Mouse (Mus musculus) CH12.LX (cell line): ENCODE measurements at regions not wholly inside any gene's neighbourhood (a gene's known extent, or its start where the extent isn't known, plus 50 kb on each side); places are given as distances from the start of the nearest gene placed in this dataset.

Experiments used
- DNase-seq: peaks from one replicate; pipeline ENCODE4 v3.0.0-alpha.2; 2013; ENCODE audit errors: extremely low read depth
- H3K27ac ChIP-seq: 2 replicates; pipeline ENCODE4 v1.5.1; 2012; ENCODE audit warnings: low read depth, mild to moderate bottlenecking, control low read depth, moderate library complexity; ENCODE audit not compliant: insufficient read depth
- H3K27me3 ChIP-seq: replicated peaks from 2 replicates; pipeline ENCODE3; 2012; ENCODE audit warnings: inconsistent platforms
- H3K36me3 ChIP-seq, 2 experiments: replicated peaks in 1 of 2; 2 replicates each; pipeline versions ENCODE3 to v1.6.1; 2012; ENCODE audit warnings: inconsistent platforms in 1 of 2, low read length in 1 of 2, mild to moderate bottlenecking in 1 of 2, mixed read lengths in 1 of 2, moderate library complexity in 1 of 2; ENCODE audit not compliant: control insufficient read depth in 1 of 2, insufficient read depth in 1 of 2
- H3K4me1 ChIP-seq, 2 experiments: 2 replicates each; pipeline ENCODE4 v1.6.1; 2012; ENCODE audit warnings: inconsistent platforms in 1 of 2, moderate library complexity in 1 of 2; ENCODE audit not compliant: insufficient read depth in 2 of 2, control insufficient read depth in 1 of 2
- H3K4me2 ChIP-seq: 2 replicates; pipeline ENCODE4 v1.6.1; 2012; ENCODE audit warnings: low read depth, mild to moderate bottlenecking, control low read depth; ENCODE audit not compliant: poor library complexity, insufficient read depth, severe bottlenecking
- H3K4me3 ChIP-seq, 3 experiments: fragments of 150-350 bp in 1 of 3; sonication (generic) in 1 of 3; replicated peaks in 1 of 3; 2 replicates each; pipeline versions ENCODE3 to v1.5.1; 2011 to 2012; ENCODE audit warnings: low read depth in 2 of 3, low read length in 2 of 3, mild to moderate bottlenecking in 2 of 3, moderate library complexity in 2 of 3, control low read depth in 1 of 3, improper control_type of control experiment in 1 of 3, inconsistent platforms in 1 of 3, mixed read lengths in 1 of 3; ENCODE audit not compliant: poor library complexity in 1 of 3
- H3K79me2 ChIP-seq: replicated peaks from 2 replicates; pipeline ENCODE4 v1.6.1; 2012; ENCODE audit warnings: mild to moderate bottlenecking, moderate library complexity; ENCODE audit not compliant: control insufficient read depth, poor library complexity, insufficient read depth, severe bottlenecking; ENCODE audit errors: extremely low read depth
- H3K9ac ChIP-seq: 2 replicates; pipeline ENCODE4 v1.6.1; 2012; ENCODE audit warnings: low read depth, mild to moderate bottlenecking, control low read depth, moderate library complexity; ENCODE audit not compliant: insufficient read depth
- H3K9me3 ChIP-seq: replicated peaks from 2 replicates; pipeline ENCODE3; 2012; ENCODE audit warnings: low read length, inconsistent platforms, mixed read lengths
- BHLHE40 ChIP-seq: IDR thresholded peaks from 2 replicates; pipeline ENCODE4 v1.6.1; 2011; ENCODE audit warnings: mild to moderate bottlenecking, low read depth, low read length, improper control_type of control experiment
- E2F4 ChIP-seq: IDR thresholded peaks from 2 replicates; pipeline ENCODE4 v1.6.1; 2011; ENCODE audit warnings: low read depth, low read length, improper control_type of control experiment; ENCODE audit not compliant: insufficient replicate concordance
- ELF1 ChIP-seq: IDR thresholded peaks from 2 replicates; pipeline ENCODE4 v1.6.1; 2014; ENCODE audit warnings: low read depth, mild to moderate bottlenecking, inconsistent platforms, low read length, improper control_type of control experiment
- EP300 ChIP-seq: IDR thresholded peaks from 2 replicates; pipeline ENCODE4 v1.6.1; 2011; ENCODE audit warnings: low read length, improper control_type of control experiment
- ETS1 ChIP-seq: conservative IDR thresholded peaks from 2 replicates; pipeline ENCODE4 v1.6.1; 2012; ENCODE audit warnings: low read depth, mild to moderate bottlenecking, inconsistent platforms, low read length, improper control_type of control experiment, moderate library complexity
- GABPA ChIP-seq: IDR thresholded peaks from 2 replicates; pipeline ENCODE4 v1.6.1; 2012; ENCODE audit warnings: low read depth, low read length, improper control_type of control experiment, inconsistent platforms; ENCODE audit not compliant: insufficient replicate concordance
- HCFC1 ChIP-seq: IDR thresholded peaks from 2 replicates; pipeline ENCODE4 v1.6.1; 2012; ENCODE audit warnings: low read depth, mild to moderate bottlenecking, inconsistent platforms, low read length, improper control_type of control experiment
- IRF4 ChIP-seq: IDR thresholded peaks from 2 replicates; pipeline ENCODE4 v1.6.1; 2014; ENCODE audit warnings: low read depth, mild to moderate bottlenecking, inconsistent platforms, low read length, improper control_type of control experiment
- JUND ChIP-seq: conservative IDR thresholded peaks from 2 replicates; pipeline ENCODE4 v1.6.1; 2011; ENCODE audit warnings: low read depth, low read length, improper control_type of control experiment
- MAZ ChIP-seq: IDR thresholded peaks from 2 replicates; pipeline ENCODE4 v1.6.1; 2012; ENCODE audit warnings: low read depth, mild to moderate bottlenecking, inconsistent platforms, low read length, improper control_type of control experiment, moderate library complexity
- MXI1 ChIP-seq: IDR thresholded peaks from 2 replicates; pipeline ENCODE4 v1.6.1; 2011; ENCODE audit warnings: mild to moderate bottlenecking, low read depth, low read length, improper control_type of control experiment
- RCOR1 ChIP-seq: conservative IDR thresholded peaks from 2 replicates; pipeline ENCODE4 v1.6.1; 2012; ENCODE audit warnings: low read depth, mild to moderate bottlenecking, inconsistent platforms, low read length, improper control_type of control experiment
- SIN3A ChIP-seq: IDR thresholded peaks from 2 replicates; pipeline ENCODE4 v1.6.1; 2012; ENCODE audit warnings: low read length, improper control_type of control experiment, inconsistent platforms
- SMC3 ChIP-seq: IDR thresholded peaks from 2 replicates; pipeline ENCODE4 v1.6.1; 2011; ENCODE audit warnings: low read depth, low read length, improper control_type of control experiment
- USF1 ChIP-seq: IDR thresholded peaks from 2 replicates; pipeline ENCODE4 v1.6.1; 2014; ENCODE audit warnings: low read depth, mild to moderate bottlenecking, inconsistent platforms, low read length, improper control_type of control experiment
- ZC3H11A ChIP-seq: IDR thresholded peaks from 2 replicates; pipeline ENCODE4 v1.6.1; 2012; ENCODE audit warnings: low read depth, mild to moderate bottlenecking, inconsistent platforms, low read length, improper control_type of control experiment
- ZNF384 ChIP-seq: IDR thresholded peaks from 2 replicates; pipeline ENCODE4 v1.6.1; 2012; ENCODE audit warnings: low read depth, low read length, improper control_type of control experiment, inconsistent platforms
- dilution Hi-C: fragments of 300-500 bp; cut with MboI; formaldehyde crosslinking; loops from 2 replicates; pipeline ENCODE4 v1.14.3; 2020; ENCODE audit warnings: low sequenced_read_pairs; ENCODE audit not compliant: extremely low pct_unique_long_range_greater_than_20kb, extremely low pct_ligation_motif_present
- in situ Hi-C: fragments of 300-500 bp; cut with MboI; formaldehyde crosslinking; loops from 3 replicates; pipeline ENCODE4 v1.14.3; 2019; ENCODE audit warnings: low sequenced_read_pairs, low pct_ligation_motif_present, low pct_unique_long_range_greater_than_20kb, mixed read lengths

DNA sequence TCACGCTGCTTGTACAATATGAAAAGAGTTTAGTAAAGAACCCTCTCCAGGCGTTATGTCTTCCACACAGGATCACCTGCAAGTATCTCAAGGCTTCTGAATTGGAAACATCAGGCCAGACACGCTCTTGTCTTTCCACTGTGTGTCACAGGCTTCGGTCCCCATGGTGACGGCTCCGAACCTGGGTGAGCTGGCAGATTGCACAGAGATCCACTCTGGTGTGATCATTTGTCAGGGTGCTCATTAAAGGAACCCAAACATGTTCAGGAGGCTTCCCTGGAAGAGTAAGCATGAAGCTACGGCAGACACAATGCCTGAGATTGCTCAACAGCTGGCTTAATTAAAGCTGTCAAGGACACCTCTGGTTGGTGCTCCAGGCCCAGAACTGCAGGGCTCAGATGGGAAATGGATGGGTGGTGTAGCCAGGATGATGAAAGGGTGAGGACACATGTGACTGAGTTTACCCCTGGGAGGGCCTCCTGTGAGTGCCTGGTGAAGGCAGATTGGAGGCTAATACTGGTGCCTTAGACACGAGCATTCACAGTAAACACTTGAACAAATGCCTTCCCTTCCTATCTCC lies 63.3 kb upstream of the Map1b start:
- no peak for TF ChIP-seq MXI1
- no peak for TF ChIP-seq ELF1
- no peak for TF ChIP-seq IRF4
- TF ChIP-seq ETS1, result no peak
- no peak for TF ChIP-seq GABPA
- no peak for TF ChIP-seq BHLHE40
- no peak for TF ChIP-seq HCFC1
- no peak for TF ChIP-seq SIN3A
- no peak for TF ChIP-seq ZNF384
- TF ChIP-seq, all 38 proteins: peak for 0
- dilution Hi-C loops (no loop called here), in situ Hi-C loops (no loop called here)
- no peak overlapping the region for H3K9ac ChIP-seq
- no peak for DNase-seq
- peaks cover 13% of the 10 kb centered on the region for H3K9me3 ChIP-seq
- peaks cover 0 to 23% of the 10 kb centered on the region in 2 experiments; a peak in 2 of 4 replicates for H3K4me1 ChIP-seq
- H3K27me3 ChIP-seq, result no peaks in the 10 kb centered on the region
- no peaks in the 10 kb centered on the region for H3K79me2 ChIP-seq
- H3K4me2 ChIP-seq, result no peak overlapping the region
- H3K36me3 ChIP-seq, result no peaks in the 10 kb centered on the region
- H3K4me3 ChIP-seq, result no peak overlapping the region
- H3K27ac ChIP-seq, result no peak overlapping the region

DNA sequence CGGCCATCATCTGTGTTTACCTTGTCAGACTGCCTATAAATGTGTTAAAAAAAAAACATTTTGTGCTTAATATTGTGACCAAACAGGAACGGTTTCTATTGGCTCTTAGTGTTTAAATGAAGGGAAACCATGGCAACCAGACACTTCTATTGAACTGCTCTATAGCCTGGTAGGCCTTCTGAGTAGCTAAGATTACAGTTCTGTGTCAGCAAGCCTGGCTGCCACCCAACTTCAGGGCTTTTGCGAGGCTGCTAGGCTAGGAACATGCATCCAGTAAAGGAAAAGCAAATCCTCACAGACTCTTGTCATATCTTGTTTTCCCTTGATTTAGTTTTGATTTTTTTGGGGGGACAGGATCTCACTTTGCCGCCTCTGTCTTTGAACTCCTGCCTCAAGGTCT lies 61.3 kb upstream of the Map1b start:
- dilution Hi-C loops, result no loop called here

DNA sequence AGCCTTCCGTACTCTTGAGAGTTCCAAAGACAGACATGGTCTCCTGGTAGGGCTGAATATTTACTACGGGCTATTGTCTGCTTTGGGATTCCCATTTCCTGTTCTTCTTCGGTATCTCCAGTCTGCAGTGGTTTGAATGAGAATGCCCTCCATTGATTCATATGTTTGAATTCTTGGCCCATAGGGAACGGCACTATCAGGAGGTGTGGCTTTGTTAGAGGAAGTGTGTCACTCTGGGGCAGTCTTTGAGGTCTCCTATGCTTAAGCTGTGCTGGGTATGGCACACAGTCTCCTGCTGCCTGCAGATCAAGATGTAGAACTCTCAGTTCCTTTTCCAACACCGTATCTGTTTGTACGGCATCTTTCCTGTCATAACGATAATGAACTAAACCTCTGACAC lies 56.7 kb upstream of the Map1b start:
- H3K9ac ChIP-seq, result no peak overlapping the region
- H3K4me1 ChIP-seq, result no peaks in the 10 kb centered on the region
- TF ChIP-seq JUND (no peak), E2F4 (no peak), ETS1 (no peak), BHLHE40 (no peak), EP300 (no peak)
- no peaks in the 10 kb centered on the region for H3K79me2 ChIP-seq
- H3K4me2 ChIP-seq, result no peak overlapping the region
- DNase-seq, result no peak
- no peaks in the 10 kb centered on the region for H3K36me3 ChIP-seq
- H3K9me3 ChIP-seq, result no peaks in the 10 kb centered on the region
- H3K4me3 ChIP-seq, result no peak overlapping the region
- H3K27ac ChIP-seq, result no peak overlapping the region
- in situ Hi-C loops (no loop called here), dilution Hi-C loops (no loop called here)
- no peaks in the 10 kb centered on the region for H3K27me3 ChIP-seq

More for the DNA sequence above, 61.3 kb upstream of the Map1b start:
- TF ChIP-seq RCOR1 (no peak), MAZ (no peak), SMC3 (no peak), ZC3H11A (no peak), BHLHE40 (no peak), JUND (no peak), USF1 (no peak)
- Histone ChIP-seq H3K4me1 (peaks cover 0 to 8% of the 10 kb centered on the region in 2 experiments; a peak in 1 of 4 replicates), H3K4me2 (no peak overlapping the region), H3K9me3 (peaks cover 9% of the 10 kb centered on the region), H3K27me3 (no peaks in the 10 kb centered on the region), H3K9ac (no peak overlapping the region), H3K27ac (no peak overlapping the region), H3K36me3 (no peaks in the 10 kb centered on the region), H3K79me2 (no peaks in the 10 kb centered on the region), H3K4me3 (no peak overlapping the region)
- in situ Hi-C loops, result no loop called here
- no peak for DNase-seq
